Mouse (Mus musculus) testis, adult 2 months (tissue): ENCODE data around the gene Aox4.

ENCODE experiments used
- CTCF ChIP-seq: fragments of 200-500 bp; IDR thresholded peaks from 2 replicates; pipeline ENCODE4 v1.5.1; 2012; ENCODE audit warnings: low read depth, mild to moderate bottlenecking, inconsistent platforms, low read length, moderate library complexity; ENCODE audit not compliant: control insufficient read depth, insufficient read depth, insufficient replicate concordance
- POLR2A ChIP-seq: fragments of 200-500 bp; IDR thresholded peaks from 2 replicates; pipeline ENCODE4 v1.6.1; 2012; ENCODE audit warnings: low read depth, mild to moderate bottlenecking, inconsistent platforms, low read length, moderate library complexity; ENCODE audit not compliant: control insufficient read depth

GRCm38 (mm10) chr1:58260311-58260710 is 50.1 kb downstream of the Aox4 start:
- no peak for TF ChIP-seq CTCF
- TF ChIP-seq POLR2A: no peak
